Mouse (Mus musculus) kidney, embryonic 16.5 days (tissue): ENCODE measurements around the gene Lhpp. TPM values are rescaled to one million over a fixed set of nuclear protein-coding genes. Genes with fewer than 3 reads are reported as not detected.

ENCODE experiments used
- ATAC-seq: fragments of 200-750 bp; cut with Nextera tagmentation; 2 replicates; pipeline ENCODE4 v1.8.0; 2017; ENCODE audit warnings: moderate TSS enrichment; ENCODE audit not compliant: low FRiP score, low TSS enrichment
- H3K27ac ChIP-seq: fragments of 300-500 bp; sonication (generic); 2 replicates; pipeline ENCODE4 v1.5.1; 2014; ENCODE audit warnings: low read length
- H3K27me3 ChIP-seq: fragments of 300-500 bp; sonication (generic); 2 replicates; pipeline ENCODE4 v1.6.1; 2014; ENCODE audit warnings: low read length, control low read depth, mixed read lengths; ENCODE audit not compliant: insufficient read depth
- H3K36me3 ChIP-seq: fragments of 300-500 bp; sonication (generic); 2 replicates; pipeline ENCODE4 v1.6.1; 2014; ENCODE audit warnings: low read length, control low read depth, mixed read lengths; ENCODE audit not compliant: insufficient read depth
- H3K4me1 ChIP-seq: fragments of 300-500 bp; sonication (generic); 2 replicates; pipeline ENCODE4 v1.6.1; 2014; ENCODE audit warnings: low read length, control low read depth, mixed read lengths; ENCODE audit not compliant: insufficient read depth
- H3K4me2 ChIP-seq: fragments of 300-500 bp; sonication (generic); replicated peaks from 2 replicates; pipeline ENCODE4 v1.6.1; 2014; ENCODE audit warnings: low read depth, low read length
- H3K4me3 ChIP-seq: fragments of 300-500 bp; sonication (generic); 2 replicates; pipeline ENCODE4 v1.5.1; 2014; ENCODE audit warnings: mild to moderate bottlenecking, low read length
- H3K9ac ChIP-seq: fragments of 300-500 bp; sonication (generic); replicated peaks from 2 replicates; pipeline ENCODE4 v1.6.1; 2014; ENCODE audit warnings: low read length
- H3K9me3 ChIP-seq: fragments of 300-500 bp; sonication (generic); 2 replicates; pipeline ENCODE4 v1.6.1; 2016; ENCODE audit warnings: low read length, control low read depth
- WGBS: fragments of 180-500 bp; shearing (Covaris S2); extraction: QIAGEN DNeasy Blood & Tissue Kit; methylation state at CpG from one replicate; pipeline ENCODE4 v1.1.7; 2014; 5-methylcytosine and 5-hydroxymethylcytosine counted together
- polyA plus RNA-seq: library from polyadenylated mRNA; unstranded; fragments of >200 nt; fragmentation: Nextera tagmentation; extraction: Ambion mirVana; gene quantifications from 2 replicates; pipeline ENCODE4 v1.2.1, GENCODE M21; 2015

The Lhpp gene
- polyA plus RNA-seq, 1 experiment from 2014 or later: 24.3 TPM

DNA sequence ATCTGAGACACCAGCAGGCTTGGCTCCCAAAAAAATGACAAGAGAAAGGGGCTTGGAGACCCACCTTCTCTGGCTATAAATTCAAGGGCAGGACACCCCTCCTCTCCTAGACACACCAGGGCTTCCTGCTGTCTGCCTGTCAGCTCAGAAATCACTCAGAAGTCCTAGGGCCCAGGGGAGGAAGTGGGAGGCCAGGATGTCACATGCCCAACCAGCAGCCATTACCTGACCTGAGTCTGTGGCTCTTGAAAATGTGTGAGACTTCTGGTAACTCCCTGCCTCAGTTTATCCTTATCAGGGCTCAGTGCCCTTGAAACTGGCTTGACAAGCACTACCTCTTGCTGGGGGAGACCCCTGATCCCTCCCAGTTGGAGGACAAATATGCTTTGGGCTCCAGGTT is 89.2 kb downstream of the Lhpp start:
- Histone ChIP-seq H3K36me3 (no peaks in the 10 kb centered on the region), H3K27me3 (no peaks in the 10 kb centered on the region), H3K4me1 (0 out of 2 replicates have a peak, but pooled peaks cover 7% of the 10 kb centered on the region), H3K4me2 (no peak overlapping the region), H3K4me3 (no peak overlapping the region), H3K27ac (no peak overlapping the region), H3K9me3 (no peaks in the 10 kb centered on the region), H3K9ac (no peak overlapping the region)
- ATAC-seq: no peak

DNA sequence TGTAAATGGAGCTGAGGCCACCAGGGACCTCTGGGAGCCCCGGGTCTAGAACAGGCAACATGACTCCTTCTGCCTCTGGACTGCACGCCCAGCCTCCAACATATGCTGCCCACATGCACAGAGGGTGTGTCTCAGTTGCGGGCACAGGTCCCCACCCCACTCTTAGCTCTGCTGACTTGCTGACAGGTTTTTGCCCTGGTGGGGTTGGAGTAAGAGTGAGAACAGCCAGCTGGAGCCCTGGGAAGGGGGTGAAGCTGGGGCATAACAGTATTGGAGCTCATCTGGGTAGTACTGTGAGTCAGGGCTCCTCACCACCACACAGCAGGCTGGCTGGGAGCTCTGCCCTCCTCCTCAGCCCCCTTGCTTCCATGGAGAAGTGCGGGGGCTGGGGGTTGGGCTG is 89.7 kb downstream of the Lhpp start:
- ATAC-seq: no peak
- 0 out of 2 replicates have a peak, but pooled peaks cover 7% of the 10 kb centered on the region for H3K4me1 ChIP-seq
- H3K27ac ChIP-seq: no peak overlapping the region
- no peaks in the 10 kb centered on the region for H3K36me3 ChIP-seq
- no peak overlapping the region for H3K4me3 ChIP-seq
- no peaks in the 10 kb centered on the region for H3K27me3 ChIP-seq
- H3K4me2 ChIP-seq: no peak overlapping the region
- H3K9me3 ChIP-seq: no peaks in the 10 kb centered on the region
- 77% methylated on average over 4 of the region's 4 CpGs for WGBS
- H3K9ac ChIP-seq: no peak overlapping the region

DNA sequence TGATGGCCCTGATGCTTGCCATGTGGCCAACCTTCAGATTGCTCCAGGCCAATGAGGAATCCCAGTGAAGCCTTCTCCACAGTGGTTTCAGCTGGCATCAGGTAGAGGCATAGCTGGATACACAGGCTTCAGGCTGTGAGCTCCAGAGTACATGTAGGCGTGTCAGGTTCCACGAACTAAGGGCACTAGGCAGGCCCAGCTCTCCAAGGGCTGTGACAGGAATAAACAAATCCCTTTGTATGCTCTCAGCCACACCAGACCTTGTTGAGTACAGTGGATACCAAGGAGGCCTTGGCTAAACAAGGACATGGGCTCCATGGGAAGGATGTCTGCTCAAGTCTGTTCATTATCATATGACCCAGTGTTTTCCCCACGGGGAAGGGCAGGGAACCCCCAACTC is 91.0 kb downstream of the Lhpp start:
- H3K27me3 ChIP-seq: no peaks in the 10 kb centered on the region
- H3K27ac ChIP-seq: no peak overlapping the region
- no peak overlapping the region for H3K9ac ChIP-seq
- H3K36me3 ChIP-seq: no peaks in the 10 kb centered on the region
- 90% methylated on average over 3 of the region's 3 CpGs for WGBS
- no peaks in the 10 kb centered on the region for H3K9me3 ChIP-seq
- H3K4me1 ChIP-seq: 0 out of 2 replicates have a peak, but pooled peaks cover 7% of the 10 kb centered on the region
- ATAC-seq: no peak
- no peak overlapping the region for H3K4me3 ChIP-seq
- no peak overlapping the region for H3K4me2 ChIP-seq

DNA sequence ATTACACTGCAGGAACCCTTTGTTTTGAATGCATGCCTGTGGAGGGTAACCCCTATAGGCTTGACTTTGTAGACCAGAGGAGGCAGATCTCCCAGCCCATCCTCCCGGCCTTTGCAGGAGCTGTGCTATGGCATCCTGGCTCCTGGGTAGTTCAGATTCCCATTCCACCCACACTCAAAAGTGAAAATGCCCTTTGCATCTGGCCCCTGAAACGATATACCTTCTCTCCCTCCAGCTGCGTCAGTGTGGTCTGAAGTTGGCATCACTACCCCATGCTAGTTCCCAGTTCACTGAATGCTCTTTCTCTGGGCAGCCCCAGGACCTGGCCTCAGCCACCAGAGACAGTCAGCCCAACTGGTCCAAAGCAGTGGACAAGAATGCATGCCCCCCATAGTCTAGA is 91.6 kb downstream of the Lhpp start:
- WGBS: 82% methylated on average over 3 of the region's 3 CpGs
- H3K27ac ChIP-seq: no peak overlapping the region
- H3K9ac ChIP-seq: no peak overlapping the region
- H3K4me1 ChIP-seq: 0 out of 2 replicates have a peak, but pooled peaks cover 7% of the 10 kb centered on the region
- H3K4me3 ChIP-seq: no peak overlapping the region
- H3K4me2 ChIP-seq: no peak overlapping the region
- ATAC-seq: no peak
- no peaks in the 10 kb centered on the region for H3K9me3 ChIP-seq
- no peaks in the 10 kb centered on the region for H3K36me3 ChIP-seq
- no peaks in the 10 kb centered on the region for H3K27me3 ChIP-seq

DNA sequence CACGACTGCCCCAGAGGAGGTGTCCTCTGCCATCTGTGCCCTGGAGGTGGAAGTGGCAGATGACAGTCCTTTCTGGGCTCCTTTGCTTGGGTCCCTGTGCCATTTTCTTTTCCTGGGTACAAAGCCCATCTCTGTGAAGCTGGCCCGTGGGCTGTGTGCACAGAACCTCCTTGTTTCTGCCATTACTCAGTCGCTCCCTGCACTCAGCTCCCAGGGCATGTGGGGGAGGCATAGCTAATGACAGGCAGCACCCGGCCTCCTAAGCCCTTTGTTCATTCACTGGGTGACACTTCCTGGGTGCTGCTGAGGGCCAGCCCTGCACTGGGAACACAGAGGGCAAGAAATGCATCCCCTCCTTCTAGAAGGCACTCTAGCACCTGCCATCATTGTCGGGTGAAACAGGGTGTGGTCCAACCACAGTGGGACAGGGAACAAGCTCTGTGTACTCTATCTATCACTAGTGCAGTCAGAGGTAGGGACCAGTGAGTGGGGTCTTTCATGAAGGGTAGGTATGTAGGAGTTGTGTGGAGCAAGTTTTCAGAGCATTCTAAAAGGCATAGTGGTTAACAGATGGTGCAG is 92.1 kb downstream of the Lhpp start:
- ATAC-seq: no peak
- no peak overlapping the region for H3K4me2 ChIP-seq
- H3K4me3 ChIP-seq: no peak overlapping the region
- H3K9ac ChIP-seq: no peak overlapping the region
- H3K27ac ChIP-seq: no peak overlapping the region
- H3K4me1 ChIP-seq: 0 out of 2 replicates have a peak, but pooled peaks cover 7% of the 10 kb centered on the region
- H3K27me3 ChIP-seq: no peaks in the 10 kb centered on the region
- no peaks in the 10 kb centered on the region for H3K36me3 ChIP-seq
- H3K9me3 ChIP-seq: no peaks in the 10 kb centered on the region
- 70% methylated on average over 5 of the region's 5 CpGs for WGBS

DNA sequence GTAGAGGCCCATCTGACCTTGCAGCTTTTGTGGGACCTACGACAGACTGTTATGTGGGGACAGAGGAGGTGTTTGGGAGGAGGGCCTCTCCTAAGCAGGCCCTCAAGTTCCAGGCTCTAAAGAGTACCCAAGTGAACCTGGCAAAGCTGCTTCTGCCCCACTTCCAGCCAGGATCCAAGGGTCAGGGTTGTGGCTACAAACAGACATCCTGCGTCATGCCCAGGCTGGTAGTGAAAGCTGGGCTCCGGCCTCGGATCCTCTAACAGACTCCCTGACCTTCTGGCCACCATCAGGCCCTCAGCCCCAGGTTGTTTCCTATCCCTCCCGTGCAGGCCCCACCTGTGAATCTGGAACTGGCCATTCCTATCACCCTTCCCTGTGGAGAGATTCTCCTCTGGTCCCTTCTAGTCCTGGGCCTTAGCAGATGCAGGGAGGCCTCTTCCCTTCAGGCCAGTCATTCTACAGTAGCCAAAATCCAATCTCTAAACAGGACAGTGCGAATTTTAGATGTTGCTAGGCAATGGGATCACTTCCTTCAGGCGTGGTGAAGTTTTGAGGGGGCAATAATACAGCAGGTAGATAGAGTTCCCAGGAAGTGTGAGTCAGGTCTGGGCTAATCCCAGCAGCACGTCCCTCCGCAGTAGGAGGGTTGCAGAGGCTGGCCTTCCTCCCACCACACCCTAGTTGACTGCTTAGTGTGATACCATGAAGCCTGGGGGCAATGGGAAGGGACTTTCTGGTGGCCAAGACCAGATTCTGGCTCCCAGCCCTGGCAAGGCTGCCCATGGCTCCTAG is 93.3 kb downstream of the Lhpp start:
- no peak for ATAC-seq
- 81% methylated on average over 9 of the region's 9 CpGs for WGBS

DNA sequence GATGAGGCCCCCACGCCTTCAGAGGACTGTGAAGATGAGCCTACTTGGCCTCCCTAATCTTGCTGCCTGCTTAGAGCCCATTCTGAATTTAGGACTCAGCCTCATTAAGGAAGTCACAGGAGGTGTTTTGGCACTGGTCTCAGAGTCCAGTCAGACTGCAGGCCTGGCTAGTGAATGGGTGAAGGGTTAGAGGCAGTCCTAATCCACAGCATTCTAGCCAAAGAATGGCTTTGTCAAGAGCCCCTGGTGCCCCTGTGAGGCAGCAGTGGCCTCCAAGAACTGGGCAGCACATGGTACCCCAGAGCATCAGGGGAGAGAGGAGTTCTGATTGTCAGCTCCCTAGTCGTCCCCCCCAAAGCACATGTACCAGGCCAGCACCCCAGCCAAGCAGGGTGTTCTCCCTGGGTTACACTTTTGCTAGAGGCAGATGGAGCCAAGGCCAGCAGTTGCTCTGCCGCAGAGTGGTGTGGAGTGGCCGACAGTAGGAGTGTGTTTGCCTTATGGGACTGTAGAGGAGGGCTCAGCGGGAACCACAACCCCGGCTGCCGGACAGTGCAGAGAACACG is 94.0 kb downstream of the Lhpp start:
- Histone ChIP-seq H3K27me3 (no peaks in the 10 kb centered on the region), H3K4me2 (no peak overlapping the region), H3K9me3 (no peaks in the 10 kb centered on the region), H3K36me3 (no peaks in the 10 kb centered on the region), H3K9ac (no peak overlapping the region), H3K27ac (no peak overlapping the region), H3K4me1 (0 out of 2 replicates have a peak, but pooled peaks cover 5% of the 10 kb centered on the region), H3K4me3 (no peak overlapping the region)
- WGBS: 84% methylated on average over 8 of the region's 8 CpGs
- ATAC-seq: no peak

More for the DNA sequence above, 93.3 kb downstream of the Lhpp start:
- Histone ChIP-seq H3K4me1 (0 out of 2 replicates have a peak, but pooled peaks cover 7% of the 10 kb centered on the region), H3K4me2 (no peak overlapping the region), H3K36me3 (no peaks in the 10 kb centered on the region), H3K9me3 (no peaks in the 10 kb centered on the region), H3K9ac (no peak overlapping the region), H3K27ac (no peak overlapping the region), H3K4me3 (no peak overlapping the region), H3K27me3 (no peaks in the 10 kb centered on the region)

DNA sequence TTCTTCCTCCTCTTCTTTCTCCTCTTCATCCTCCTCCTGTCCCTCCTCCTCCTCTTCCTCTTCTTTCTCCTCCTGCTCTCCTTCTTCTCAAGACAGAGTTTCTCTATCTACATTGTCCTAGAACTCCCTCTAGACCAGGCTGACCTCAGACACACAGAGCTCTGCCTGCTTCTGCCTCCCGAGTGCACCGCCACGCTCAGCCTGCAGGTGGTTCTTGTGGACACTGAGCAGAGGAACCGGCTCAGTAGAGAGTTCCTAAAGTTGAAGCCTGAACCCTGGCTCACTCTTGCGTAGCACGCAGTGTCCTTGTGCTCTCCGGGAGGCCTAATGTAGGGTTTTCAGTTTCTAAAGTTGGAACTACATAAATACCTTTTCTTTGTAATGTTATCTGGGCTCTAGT is 94.7 kb downstream of the Lhpp start:
- H3K4me1 ChIP-seq: no peaks in the 10 kb centered on the region
- no peaks in the 10 kb centered on the region for H3K36me3 ChIP-seq
- WGBS: 83% methylated on average over 7 of the region's 7 CpGs
- ATAC-seq: no peak
- H3K4me2 ChIP-seq: no peak overlapping the region
- no peaks in the 10 kb centered on the region for H3K27me3 ChIP-seq
- no peak overlapping the region for H3K27ac ChIP-seq
- no peak overlapping the region for H3K4me3 ChIP-seq
- H3K9ac ChIP-seq: no peak overlapping the region
- H3K9me3 ChIP-seq: no peaks in the 10 kb centered on the region

DNA sequence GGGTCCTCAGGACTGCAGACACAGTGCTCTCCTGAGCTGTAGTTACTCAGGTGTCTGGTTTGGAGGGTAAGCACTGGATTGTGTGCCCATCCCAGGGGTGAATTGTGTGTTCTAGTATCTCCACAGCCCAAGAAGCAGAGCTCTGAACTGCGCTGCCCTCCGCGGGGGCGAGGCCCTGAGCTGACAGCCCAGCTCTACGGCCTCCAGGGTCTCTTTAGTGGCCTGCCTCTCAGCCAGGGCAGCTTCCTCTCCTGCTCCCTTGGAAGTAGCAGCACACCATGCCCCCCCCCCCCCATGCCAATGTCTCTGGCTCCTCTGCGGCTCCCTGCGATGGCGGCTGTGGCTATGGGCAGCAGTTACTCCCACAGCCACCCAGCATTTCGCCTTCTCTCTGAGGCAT is 101.1 kb downstream of the Lhpp start:
- WGBS: 59% methylated on average over 9 of the region's 9 CpGs
- Histone ChIP-seq H3K4me2 (no peak overlapping the region), H3K4me3 (no peak overlapping the region), H3K9me3 (no peaks in the 10 kb centered on the region), H3K9ac (no peak overlapping the region; the same call in 1 of the 2 replicates), H3K4me1 (peaks cover 40% of the 10 kb centered on the region), H3K27me3 (no peaks in the 10 kb centered on the region), H3K36me3 (0 out of 2 replicates have a peak, but pooled peaks cover 5% of the 10 kb centered on the region), H3K27ac (peak overlapping the region; percentile 54)
- ATAC-seq: peak; percentile 3; the same call in 1 of the 2 replicates
